11 mouse cellular contexts compared by ENCODE assay signal in genomic region chr13:20181321-20181720, GRCm38 (mm10).
DNase-seq lines count a peak whose midpoint lies in the region; ATAC-seq lines count a peak whose summit lies in the region.
"Had no signal": no experiment of that assay in that cellular context is flagged by ENCODE, and none has a peak within 500 bp of the region (broad histone marks: within the 10 kb centered on the region; RNA-seq: fewer than 3 reads in every experiment).

No protein-coding gene starts in this region.

- WGBS in macrophage (ENCODE audit: missing documents), result 19% methylated on average over 4 of the region's 4 CpGs
- 84% methylated on average over 4 of the region's 4 CpGs for WGBS in forebrain, embryonic 10.5 days

- peaks cover 74% of the 10 kb centered on the region for H3K79me2 ChIP-seq in macrophage (ENCODE audit: inconsistent target)

- no peaks in the 10 kb centered on the region for H3K27me3 ChIP-seq in forebrain, embryonic 10.5 days (ENCODE audit: poor library complexity, severe bottlenecking)
- H3K27me3 ChIP-seq: neural tube, embryonic 15.5 days had no signal

- peak; percentile 49 to 80 for DNase-seq in heart, adult 18-20 months
- DNase-seq in heart, postnatal 36 days, result no peak
- peak; percentile 62 for DNase-seq in adrenal gland, postnatal 14 days
- peak; percentile 24 for DNase-seq in heart, postnatal 4 days
- DNase-seq in forebrain, embryonic 10.5 days (ENCODE audit: extremely low spot score, low spot score), result no peak
- DNase-seq in frontal cortex, postnatal 14 days (ENCODE audit: low spot score in 2 of 2), result no peak
- DNase-seq: embryo, embryonic 11 days; layer of hippocampus, postnatal 36 days had no signal

- intact Hi-C loops in heart, postnatal 36 days (cut with DNase I), result loop anchor here (1.0 to 5.0 kb wide), 4 partner anchors 51 to 88 kb away; no protein-coding TSS in a partner anchor

- no peaks in the 10 kb centered on the region for H3K9me3 ChIP-seq in forebrain, embryonic 10.5 days
- H3K9me3 ChIP-seq: neural tube, embryonic 15.5 days had no signal

- peak overlapping the region; percentile 83 for H3K27ac ChIP-seq in macrophage
- H3K27ac ChIP-seq in forebrain, embryonic 10.5 days, result no peak overlapping the region

- no peak for ATAC-seq in monocyte, adult 5-6 weeks (replicated peaks; ENCODE audit: insufficient number of reproducible peaks, low FRiP score, low TSS enrichment, poor library complexity, severe bottlenecking)

- no peak overlapping the region for H3K4me3 ChIP-seq in macrophage (ENCODE audit: inconsistent target)
- no peak overlapping the region for H3K4me3 ChIP-seq in forebrain, embryonic 10.5 days
- H3K4me3 ChIP-seq: neural tube, embryonic 15.5 days had no signal

- H3K4me1 ChIP-seq in forebrain, embryonic 10.5 days, result peaks cover 34% of the 10 kb centered on the region

- H3K36me3 ChIP-seq in macrophage (ENCODE audit: inconsistent target), result no peaks in the 10 kb centered on the region
- no peaks in the 10 kb centered on the region for H3K36me3 ChIP-seq in forebrain, embryonic 10.5 days (replicated peaks)
- H3K36me3 ChIP-seq: neural tube, embryonic 15.5 days had no signal

Comparison
In these comparisons a context has a peak if more than half of its experiments do, and no peak if none do; other contexts are left out.
1. DNase-seq: peak in heart, adult 18-20 months (2 of 2), adrenal gland, postnatal 14 days (single experiment) and heart, postnatal 4 days (single experiment); none in heart, postnatal 36 days (0 of 2), forebrain, embryonic 10.5 days (single experiment) and frontal cortex, postnatal 14 days (0 of 2).